Mouse (Mus musculus) myocyte (in vitro differentiated cells): ENCODE data around the gene Kcnf1.

Experiments used
- POLR2A ChIP-seq: IDR thresholded peaks from one replicate; pipeline ENCODE4 v1.6.1; 2011; ENCODE audit warnings: low read depth, mild to moderate bottlenecking, control low read depth, moderate library complexity; ENCODE audit not compliant: insufficient read length
- POLR2AphosphoS2 ChIP-seq: IDR thresholded peaks from one replicate; pipeline ENCODE4 v1.6.1; 2011; ENCODE audit warnings: low read depth, control low read depth; ENCODE audit not compliant: insufficient read length
- REST ChIP-seq: IDR thresholded peaks from one replicate; pipeline ENCODE4 v1.6.1; 2011; ENCODE audit warnings: mild to moderate bottlenecking, control low read depth, moderate library complexity; ENCODE audit not compliant: insufficient read depth, insufficient read length

- no peak for TF ChIP-seq REST
- no peak for TF ChIP-seq POLR2A
- no peak for TF ChIP-seq POLR2AphosphoS2
These were observed 1.1 kb downstream of the Kcnf1 start for GRCm38 (mm10) chr12:17175531-17175951.
